Mouse (Mus musculus): Measurements from ENCODE around the gene Pitpna. TPM values are rescaled to one million over a fixed set of nuclear protein-coding genes. Genes with fewer than 3 reads are reported as not detected.
A peak's percentile ranks its signal among the peaks of the same experiment; 100 is the strongest.

Pitpna gene
- polyA plus RNA-seq, 1 experiment from 2014 or later, result 83.2 TPM

DNA sequence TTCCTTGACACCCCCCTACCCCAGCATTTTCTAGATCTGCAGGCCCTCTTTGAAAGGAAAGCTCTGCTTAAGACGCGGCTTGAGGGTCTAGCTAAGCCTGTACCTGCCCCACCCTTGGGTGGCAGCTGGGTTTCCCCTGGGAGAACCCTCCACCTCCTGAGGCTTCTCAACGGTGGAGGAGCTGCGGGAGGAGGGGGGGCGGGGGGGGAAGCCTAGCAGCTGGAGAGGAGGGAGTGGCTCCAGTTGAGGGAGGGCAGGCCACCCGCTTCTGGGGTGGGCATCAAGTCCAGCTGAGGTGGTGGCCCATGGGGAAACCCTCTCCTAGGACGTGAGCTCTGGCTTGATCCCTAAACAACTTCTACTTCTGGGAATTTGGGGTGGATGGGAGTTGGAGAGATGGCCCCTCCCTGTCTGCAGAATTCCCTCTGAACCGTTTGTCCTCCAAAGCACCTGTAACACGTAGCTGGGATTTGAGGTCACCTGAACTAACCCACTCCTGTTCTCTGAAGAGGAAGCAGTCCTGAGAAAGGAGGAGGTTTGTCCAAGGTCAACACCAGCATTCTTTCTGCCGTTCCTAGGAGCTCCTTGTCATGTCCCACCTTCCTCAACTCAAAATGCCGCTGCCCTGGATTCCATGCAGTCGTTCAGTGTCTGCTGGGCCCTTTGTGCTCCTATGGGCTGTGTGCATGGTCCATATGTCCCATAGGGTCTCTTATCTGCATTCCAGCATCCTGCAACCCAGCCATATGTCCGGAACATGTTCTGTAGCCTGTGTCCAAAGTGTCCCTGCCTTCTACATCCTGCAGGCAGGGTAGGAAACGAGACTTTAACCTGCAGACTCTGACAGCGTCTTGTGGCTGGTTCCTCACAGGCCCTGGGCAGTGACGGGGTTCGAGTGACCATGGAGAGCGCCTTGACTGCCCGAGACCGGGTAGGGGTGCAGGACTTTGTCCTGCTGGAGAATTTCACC is 69.0 kb downstream of the Pitpna start:
- WGBS, result 36% methylated on average over 20 of the region's 20 CpGs
- ATAC-seq (ENCODE audit: insufficient number of reproducible peaks, insufficient read depth, low FRiP score, low read depth), result no peak
- Histone ChIP-seq H3K9ac (ENCODE audit: low read length) (peak overlapping the region; percentile 92), H3K27ac (replicated peaks in 1 of 2; ENCODE audit: control insufficient read depth in 1 of 2, insufficient read depth in 1 of 2, low read depth in 2 of 2, low read length in 2 of 2) (peak overlapping the region; percentile 87 to 90; a peak in 3 of 4 replicates), H3K4me3 (ENCODE audit: control insufficient read depth in 1 of 2, insufficient read depth in 1 of 2, low read depth in 1 of 2, low read length in 2 of 2) (peak overlapping the region; percentile 46 to 83), H3K36me3 (ENCODE audit: control insufficient read depth, insufficient read depth, low read length) (peaks cover 50% of the 10 kb centered on the region), H3K9me3 (ENCODE audit: control insufficient read depth, low read length) (no peaks in the 10 kb centered on the region), H3K27me3 (ENCODE audit: control insufficient read depth, insufficient read depth, low read length) (no peaks in the 10 kb centered on the region), H3K4me1 (ENCODE audit: control insufficient read depth in 2 of 2, insufficient read depth in 2 of 2, low read length in 2 of 2) (peaks cover 34 to 46% of the 10 kb centered on the region in 2 experiments), H3K4me2 (ENCODE audit: low read length) (peak overlapping the region; percentile 85)

DNA sequence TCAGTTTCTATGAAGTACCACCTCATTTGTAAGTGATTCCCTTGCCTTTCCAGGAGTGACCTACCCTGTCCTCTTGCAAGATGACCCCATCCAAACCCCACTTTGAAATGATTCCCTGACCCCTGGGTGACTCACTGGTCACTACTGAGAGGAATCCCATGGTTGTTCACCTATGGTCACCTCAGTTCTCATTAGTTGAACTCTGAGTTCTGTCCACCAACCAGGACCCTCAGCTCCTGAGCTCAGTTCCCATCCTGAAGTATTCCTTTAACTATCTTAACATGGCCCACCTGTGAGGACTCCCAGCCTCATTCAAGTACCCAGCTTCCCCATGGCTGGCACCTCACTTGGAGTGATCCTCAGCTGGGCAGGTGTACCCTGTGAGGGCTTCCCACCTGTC is 69.9 kb downstream of the Pitpna start:
- Histone ChIP-seq H3K9me3 (ENCODE audit: control insufficient read depth, low read length) (no peaks in the 10 kb centered on the region), H3K36me3 (ENCODE audit: control insufficient read depth, insufficient read depth, low read length) (peaks cover 59% of the 10 kb centered on the region), H3K4me1 (ENCODE audit: control insufficient read depth in 2 of 2, insufficient read depth in 2 of 2, low read length in 2 of 2) (peaks cover 26 to 40% of the 10 kb centered on the region in 2 experiments), H3K27ac (replicated peaks in 1 of 2; ENCODE audit: control insufficient read depth in 1 of 2, insufficient read depth in 1 of 2, low read depth in 2 of 2, low read length in 2 of 2) (no peak overlapping the region), H3K27me3 (ENCODE audit: control insufficient read depth, insufficient read depth, low read length) (no peaks in the 10 kb centered on the region), H3K4me3 (ENCODE audit: control insufficient read depth in 1 of 2, insufficient read depth in 1 of 2, low read depth in 1 of 2, low read length in 2 of 2) (no peak overlapping the region), H3K4me2 (ENCODE audit: low read length) (no peak overlapping the region), H3K9ac (ENCODE audit: low read length) (no peak overlapping the region)
- no peak for ATAC-seq (ENCODE audit: insufficient number of reproducible peaks, insufficient read depth, low FRiP score, low read depth)

DNA sequence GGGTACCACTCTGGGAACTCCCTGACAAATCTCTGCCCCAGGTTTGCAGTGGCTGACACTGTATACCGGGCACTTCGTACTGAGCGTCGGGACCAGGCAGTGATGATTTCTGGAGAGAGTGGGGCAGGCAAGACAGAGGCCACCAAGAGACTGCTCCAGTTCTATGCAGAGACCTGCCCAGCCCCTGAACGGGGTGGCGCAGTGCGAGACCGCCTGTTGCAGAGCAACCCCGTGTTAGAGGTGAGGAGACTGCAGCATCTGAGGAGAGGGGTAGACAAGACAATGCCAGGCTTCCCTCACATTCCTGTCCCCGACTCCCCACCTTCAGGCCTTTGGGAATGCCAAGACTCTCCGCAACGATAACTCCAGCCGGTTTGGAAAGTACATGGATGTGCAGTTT is 70.4 kb downstream of the Pitpna start:
- no peak overlapping the region for H3K4me2 ChIP-seq (ENCODE audit: low read length)
- H3K4me3 ChIP-seq (ENCODE audit: control insufficient read depth in 1 of 2, insufficient read depth in 1 of 2, low read depth in 1 of 2, low read length in 2 of 2), result no peak overlapping the region
- WGBS, result 94% methylated on average over 13 of the region's 13 CpGs
- H3K9ac ChIP-seq (ENCODE audit: low read length), result no peak overlapping the region
- H3K9me3 ChIP-seq (ENCODE audit: control insufficient read depth, low read length), result no peaks in the 10 kb centered on the region
- H3K27me3 ChIP-seq (ENCODE audit: control insufficient read depth, insufficient read depth, low read length), result no peaks in the 10 kb centered on the region
- H3K36me3 ChIP-seq (ENCODE audit: control insufficient read depth, insufficient read depth, low read length), result peaks cover 64% of the 10 kb centered on the region
- H3K4me1 ChIP-seq (ENCODE audit: control insufficient read depth in 2 of 2, insufficient read depth in 2 of 2, low read length in 2 of 2), result peaks cover 23 to 35% of the 10 kb centered on the region in 2 experiments
- no peak for ATAC-seq (ENCODE audit: insufficient number of reproducible peaks, insufficient read depth, low FRiP score, low read depth)
- H3K27ac ChIP-seq (replicated peaks in 1 of 2; ENCODE audit: control insufficient read depth in 1 of 2, insufficient read depth in 1 of 2, low read depth in 2 of 2, low read length in 2 of 2), result no peak overlapping the region

DNA sequence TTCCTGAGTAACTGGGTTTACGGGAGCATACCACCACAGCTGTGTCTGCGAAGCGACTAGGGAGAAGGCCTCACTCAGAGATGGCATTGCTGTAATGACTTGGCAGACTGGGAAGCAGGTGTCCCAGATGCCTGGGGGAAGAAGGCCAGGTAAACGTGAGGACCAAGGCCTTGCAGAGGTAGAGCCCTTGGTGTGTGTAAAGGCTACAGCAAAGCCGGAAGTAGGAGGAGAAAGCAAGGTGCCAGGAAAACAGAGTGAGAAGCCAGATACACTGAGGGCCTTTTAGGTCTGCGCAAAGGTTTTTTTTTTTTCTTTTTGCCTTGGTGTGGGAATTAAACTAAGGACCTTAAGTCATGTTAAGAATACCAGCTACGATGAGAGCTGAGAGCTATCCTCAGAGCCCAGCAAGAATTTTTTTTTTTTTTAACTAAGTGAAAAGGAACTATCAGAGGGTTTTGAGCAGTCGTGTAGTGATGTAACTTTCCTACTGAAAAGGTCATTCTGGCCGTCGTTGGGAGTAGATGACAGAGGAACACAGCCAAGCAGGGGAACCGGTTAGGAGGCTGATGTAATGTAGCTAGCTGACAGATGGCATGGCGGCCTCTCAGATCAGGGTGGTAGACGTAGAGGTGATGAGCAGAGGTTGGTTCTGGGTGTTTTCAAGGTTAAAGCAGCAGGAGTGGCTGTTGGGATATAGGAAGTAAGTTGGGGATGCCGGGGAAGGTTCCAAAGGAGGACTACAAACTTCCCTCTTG is 71.3 kb downstream of the Pitpna start:
- no peak overlapping the region for H3K9ac ChIP-seq (ENCODE audit: low read length)
- 70% methylated on average over 14 of the region's 14 CpGs for WGBS
- H3K27me3 ChIP-seq (ENCODE audit: control insufficient read depth, insufficient read depth, low read length), result no peaks in the 10 kb centered on the region

DNA sequence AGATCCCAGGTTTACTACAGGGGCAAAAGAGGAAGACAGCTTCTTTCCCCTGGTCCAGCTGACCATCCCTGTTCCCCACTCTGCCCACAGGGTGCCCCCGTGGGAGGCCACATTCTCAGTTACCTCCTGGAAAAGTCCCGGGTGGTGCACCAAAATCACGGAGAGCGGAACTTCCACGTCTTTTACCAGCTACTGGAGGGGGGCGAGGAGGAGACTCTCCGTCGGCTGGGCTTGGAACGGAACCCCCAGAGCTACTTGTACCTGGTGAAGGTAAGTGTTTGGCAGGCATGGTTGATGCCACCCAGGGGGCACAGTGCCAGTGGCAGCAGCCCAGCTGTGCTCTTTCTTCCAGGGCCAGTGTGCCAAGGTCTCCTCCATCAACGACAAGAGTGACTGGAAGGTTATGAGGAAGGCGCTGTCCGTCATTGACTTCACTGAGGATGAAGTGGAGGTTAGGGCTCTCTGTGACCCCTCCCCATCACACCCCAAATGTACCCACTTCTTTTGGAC is 72.2 kb downstream of the Pitpna start:
- H3K27me3 ChIP-seq (ENCODE audit: control insufficient read depth, insufficient read depth, low read length), result no peaks in the 10 kb centered on the region
- H3K9me3 ChIP-seq (ENCODE audit: control insufficient read depth, low read length), result no peaks in the 10 kb centered on the region
- no peak overlapping the region for H3K9ac ChIP-seq (ENCODE audit: low read length)
- no peak overlapping the region for H3K4me2 ChIP-seq (ENCODE audit: low read length)
- peaks cover 11 to 18% of the 10 kb centered on the region in 2 experiments for H3K4me1 ChIP-seq (ENCODE audit: control insufficient read depth in 2 of 2, insufficient read depth in 2 of 2, low read length in 2 of 2)
- H3K4me3 ChIP-seq (ENCODE audit: control insufficient read depth in 1 of 2, insufficient read depth in 1 of 2, low read depth in 1 of 2, low read length in 2 of 2), result no peak overlapping the region
- 94% methylated on average over 12 of the region's 12 CpGs for WGBS
- no peak overlapping the region for H3K27ac ChIP-seq (replicated peaks in 1 of 2; ENCODE audit: control insufficient read depth in 1 of 2, insufficient read depth in 1 of 2, low read depth in 2 of 2, low read length in 2 of 2)
- no peak for ATAC-seq (ENCODE audit: insufficient number of reproducible peaks, insufficient read depth, low FRiP score, low read depth)
- peaks cover 78% of the 10 kb centered on the region for H3K36me3 ChIP-seq (ENCODE audit: control insufficient read depth, insufficient read depth, low read length)

More for the DNA sequence above, 71.3 kb downstream of the Pitpna start:
- Histone ChIP-seq H3K36me3 (ENCODE audit: control insufficient read depth, insufficient read depth, low read length) (peaks cover 72% of the 10 kb centered on the region), H3K4me1 (ENCODE audit: control insufficient read depth in 2 of 2, insufficient read depth in 2 of 2, low read length in 2 of 2) (peaks cover 21 to 27% of the 10 kb centered on the region in 2 experiments), H3K27ac (replicated peaks in 1 of 2; ENCODE audit: control insufficient read depth in 1 of 2, insufficient read depth in 1 of 2, low read depth in 2 of 2, low read length in 2 of 2) (no peak overlapping the region; a peak in 1 of 4 replicates), H3K9me3 (ENCODE audit: control insufficient read depth, low read length) (no peaks in the 10 kb centered on the region), H3K4me3 (ENCODE audit: control insufficient read depth in 1 of 2, insufficient read depth in 1 of 2, low read depth in 1 of 2, low read length in 2 of 2) (no peak overlapping the region), H3K4me2 (ENCODE audit: low read length) (no peak overlapping the region)
- ATAC-seq (ENCODE audit: insufficient number of reproducible peaks, insufficient read depth, low FRiP score, low read depth), result no peak

DNA sequence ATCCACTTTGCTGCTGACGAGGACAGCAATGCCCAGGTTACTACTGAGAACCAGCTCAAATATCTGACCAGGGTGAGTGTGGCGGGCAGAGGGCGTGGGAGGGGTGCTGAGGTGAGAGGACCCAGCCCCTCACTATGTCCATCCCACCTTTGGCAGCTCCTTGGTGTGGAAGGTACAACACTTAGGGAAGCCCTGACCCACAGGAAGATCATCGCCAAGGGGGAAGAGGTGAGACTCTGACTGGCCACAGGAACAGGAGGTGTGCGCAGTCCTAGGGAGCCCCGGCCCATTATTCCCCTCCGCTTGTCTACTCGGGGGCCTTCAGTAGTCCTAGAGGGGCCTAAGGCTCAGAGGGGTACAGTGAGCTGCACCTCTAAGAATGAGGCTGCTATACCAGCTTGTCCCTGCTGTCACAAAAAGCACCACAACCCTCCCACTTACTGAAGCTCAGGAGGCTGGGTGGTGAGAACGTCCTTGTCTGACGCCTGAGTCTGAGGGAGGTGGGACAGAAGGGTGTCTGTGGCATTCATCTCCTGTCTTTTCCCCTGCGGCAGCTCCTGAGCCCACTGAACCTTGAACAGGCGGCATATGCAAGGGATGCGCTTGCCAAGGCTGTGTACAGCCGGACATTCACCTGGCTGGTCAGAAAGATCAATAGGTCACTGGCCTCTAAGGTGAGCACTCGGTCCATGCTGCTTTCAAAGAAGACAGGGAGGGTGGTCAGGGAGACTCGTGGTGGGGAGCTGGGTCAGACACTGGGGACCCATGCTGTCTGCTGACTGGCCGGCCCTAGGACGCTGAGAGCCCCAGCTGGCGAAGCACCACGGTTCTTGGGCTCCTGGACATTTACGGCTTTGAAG is 73.3 kb downstream of the Pitpna start:
- peaks cover 7 to 14% of the 10 kb centered on the region in 2 experiments for H3K4me1 ChIP-seq (ENCODE audit: control insufficient read depth in 2 of 2, insufficient read depth in 2 of 2, low read length in 2 of 2)
- no peak overlapping the region for H3K27ac ChIP-seq (replicated peaks in 1 of 2; ENCODE audit: control insufficient read depth in 1 of 2, insufficient read depth in 1 of 2, low read depth in 2 of 2, low read length in 2 of 2)
- ATAC-seq (ENCODE audit: insufficient number of reproducible peaks, insufficient read depth, low FRiP score, low read depth), result no peak
- H3K9me3 ChIP-seq (ENCODE audit: control insufficient read depth, low read length), result no peaks in the 10 kb centered on the region
- H3K4me2 ChIP-seq (ENCODE audit: low read length), result no peak overlapping the region
- 87% methylated on average over 21 of the region's 21 CpGs for WGBS
- H3K4me3 ChIP-seq (ENCODE audit: control insufficient read depth in 1 of 2, insufficient read depth in 1 of 2, low read depth in 1 of 2, low read length in 2 of 2), result no peak overlapping the region
- no peaks in the 10 kb centered on the region for H3K27me3 ChIP-seq (ENCODE audit: control insufficient read depth, insufficient read depth, low read length)
- H3K36me3 ChIP-seq (ENCODE audit: control insufficient read depth, insufficient read depth, low read length), result peaks cover 89% of the 10 kb centered on the region
- H3K9ac ChIP-seq (ENCODE audit: low read length), result no peak overlapping the region

DNA sequence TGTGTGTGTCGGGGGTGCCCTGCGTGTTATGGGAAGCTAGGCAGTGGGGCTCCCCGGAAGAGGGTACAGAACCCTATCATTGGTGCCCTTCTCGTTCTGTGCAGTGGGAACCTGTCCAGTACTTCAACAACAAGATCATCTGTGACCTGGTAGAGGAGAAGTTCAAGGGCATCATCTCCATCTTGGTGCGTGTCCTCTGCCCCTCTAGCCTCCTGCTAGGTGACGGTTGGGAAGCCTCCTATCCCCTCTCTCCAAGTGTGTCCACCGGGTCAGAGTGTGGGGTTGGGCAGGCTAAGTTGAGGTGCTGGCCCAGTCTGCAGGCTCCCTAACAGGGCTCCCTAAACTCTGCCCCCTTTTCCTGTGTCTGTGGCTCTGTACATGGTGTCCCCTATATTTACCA is 74.2 kb downstream of the Pitpna start:
- Histone ChIP-seq H3K27ac (replicated peaks in 1 of 2; ENCODE audit: control insufficient read depth in 1 of 2, insufficient read depth in 1 of 2, low read depth in 2 of 2, low read length in 2 of 2) (no peak overlapping the region), H3K4me3 (ENCODE audit: control insufficient read depth in 1 of 2, insufficient read depth in 1 of 2, low read depth in 1 of 2, low read length in 2 of 2) (no peak overlapping the region), H3K27me3 (ENCODE audit: control insufficient read depth, insufficient read depth, low read length) (no peaks in the 10 kb centered on the region), H3K36me3 (ENCODE audit: control insufficient read depth, insufficient read depth, low read length) (peaks cover 98% of the 10 kb centered on the region), H3K4me1 (ENCODE audit: control insufficient read depth in 2 of 2, insufficient read depth in 2 of 2, low read length in 2 of 2) (peaks cover 3 to 5% of the 10 kb centered on the region in 2 experiments), H3K4me2 (ENCODE audit: low read length) (no peak overlapping the region), H3K9ac (ENCODE audit: low read length) (no peak overlapping the region), H3K9me3 (ENCODE audit: control insufficient read depth, low read length) (no peaks in the 10 kb centered on the region)
- ATAC-seq (ENCODE audit: insufficient number of reproducible peaks, insufficient read depth, low FRiP score, low read depth), result no peak
- WGBS, result 92% methylated on average over 7 of the region's 7 CpGs
